Mouse (Mus musculus): ENCODE data around the gene Tmem38b.
"Not testable (repeated sequence)": the region's sequence is repeated elsewhere in the genome, so short reads cannot be mapped to it uniquely, and the experiment has no call there.

Tmem38b gene

DNA sequence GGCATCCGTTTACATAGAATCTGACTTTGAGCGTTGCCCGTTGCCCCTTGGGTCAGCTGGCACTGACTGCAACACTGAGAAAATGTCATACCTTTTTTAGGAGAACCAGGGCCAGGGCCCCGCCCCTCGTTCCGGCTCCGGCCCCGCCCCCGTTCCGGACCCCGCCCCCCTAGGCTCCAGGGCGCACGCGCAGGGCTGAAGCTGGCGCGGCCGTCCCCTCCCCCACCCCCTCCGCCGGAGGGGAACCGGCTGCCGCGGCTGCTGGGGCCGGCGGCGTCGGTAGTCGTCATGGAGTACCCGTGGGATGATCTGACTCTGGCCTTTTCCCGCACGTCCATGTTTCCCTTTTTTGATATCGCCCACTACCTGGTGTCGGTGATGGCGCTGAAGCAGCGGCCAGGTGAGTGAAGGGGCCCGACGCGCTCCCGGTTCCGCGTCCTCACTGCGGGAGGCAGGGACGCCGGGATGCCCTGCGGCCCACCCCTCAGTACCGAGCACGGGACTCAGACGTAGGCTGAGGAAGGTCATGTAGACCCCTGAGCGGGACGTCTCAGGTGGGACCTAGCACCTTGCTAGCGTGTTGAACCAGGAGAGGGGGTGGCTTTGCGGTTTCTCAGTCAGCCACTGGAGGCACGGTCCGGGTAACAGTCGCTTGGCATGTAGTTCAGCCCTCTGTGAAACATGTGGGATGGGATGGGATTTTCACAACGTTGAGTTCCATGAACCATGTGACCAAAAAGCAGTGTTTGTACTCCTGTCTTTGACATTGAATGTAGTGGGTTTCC is at the start of gene Tmem38b:
TSS of gene Tmem38b (plus strand) at position 225 of the 785 bp plus-strand sequence.
- DNase-seq (ENCODE audit: low spot score): peak; percentile 75

DNA sequence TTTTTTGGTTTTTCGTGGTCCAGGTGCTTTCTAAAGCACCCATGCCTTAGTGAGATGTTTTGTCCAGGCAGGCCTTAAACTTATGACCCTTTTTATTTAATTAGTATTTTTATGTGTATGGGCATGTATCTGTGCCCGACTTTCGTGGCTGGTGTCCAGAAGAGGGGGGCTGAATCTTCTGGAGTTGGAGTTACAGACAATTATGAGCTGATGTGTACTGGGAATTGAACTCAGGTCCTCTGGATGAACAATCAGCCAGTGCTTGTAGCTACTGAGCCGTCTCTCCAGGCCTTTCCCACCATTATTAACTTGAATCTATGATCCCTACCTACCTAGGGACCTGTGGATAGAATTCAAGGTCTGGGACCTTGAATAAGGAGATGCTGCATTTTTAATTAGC is 44.4 kb upstream of the Tmem38b start:
- DNase-seq (ENCODE audit: low spot score): no peak

DNA sequence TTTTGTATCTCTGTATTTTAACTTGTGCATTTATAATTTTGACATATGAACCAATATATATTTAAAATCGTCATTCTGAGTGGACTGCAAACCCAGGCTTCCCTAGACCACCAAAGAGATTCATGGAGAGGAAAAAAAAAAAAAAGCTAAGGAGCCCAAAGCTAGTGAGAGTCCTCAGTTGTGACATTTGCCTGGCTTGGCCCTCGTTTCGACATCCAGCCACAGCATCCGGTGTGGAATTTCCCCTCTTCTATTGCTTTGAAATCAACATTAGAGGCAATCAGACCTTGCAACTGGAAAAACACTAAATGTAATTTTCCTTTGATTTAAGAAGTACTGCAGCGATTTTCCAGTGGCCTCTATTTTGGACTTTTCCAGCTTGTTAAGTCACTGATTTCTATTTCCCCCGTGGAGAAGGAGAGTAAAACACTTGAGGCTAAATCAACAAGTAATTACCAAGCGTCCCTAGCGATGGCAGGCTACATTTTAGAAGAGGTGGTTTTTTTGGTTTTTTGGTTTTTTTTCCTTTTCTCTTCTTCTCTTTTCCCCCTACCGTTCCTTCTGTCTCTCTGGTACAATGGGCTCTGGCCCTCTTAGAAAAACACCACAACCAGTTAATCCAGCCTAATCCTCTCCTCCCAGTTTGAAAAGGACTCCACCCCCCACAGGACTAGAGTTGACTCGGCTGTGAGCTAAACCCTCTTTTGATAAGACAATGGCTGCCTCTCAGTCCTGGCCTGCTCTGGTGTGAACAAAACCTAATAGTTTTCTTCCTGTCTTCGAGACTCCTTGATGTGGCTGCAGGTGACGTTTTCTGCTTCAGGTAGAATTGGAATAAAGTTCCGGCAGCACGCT is 43.4 kb upstream of the Tmem38b start:
- DNase-seq (ENCODE audit: low spot score): no peak

DNA sequence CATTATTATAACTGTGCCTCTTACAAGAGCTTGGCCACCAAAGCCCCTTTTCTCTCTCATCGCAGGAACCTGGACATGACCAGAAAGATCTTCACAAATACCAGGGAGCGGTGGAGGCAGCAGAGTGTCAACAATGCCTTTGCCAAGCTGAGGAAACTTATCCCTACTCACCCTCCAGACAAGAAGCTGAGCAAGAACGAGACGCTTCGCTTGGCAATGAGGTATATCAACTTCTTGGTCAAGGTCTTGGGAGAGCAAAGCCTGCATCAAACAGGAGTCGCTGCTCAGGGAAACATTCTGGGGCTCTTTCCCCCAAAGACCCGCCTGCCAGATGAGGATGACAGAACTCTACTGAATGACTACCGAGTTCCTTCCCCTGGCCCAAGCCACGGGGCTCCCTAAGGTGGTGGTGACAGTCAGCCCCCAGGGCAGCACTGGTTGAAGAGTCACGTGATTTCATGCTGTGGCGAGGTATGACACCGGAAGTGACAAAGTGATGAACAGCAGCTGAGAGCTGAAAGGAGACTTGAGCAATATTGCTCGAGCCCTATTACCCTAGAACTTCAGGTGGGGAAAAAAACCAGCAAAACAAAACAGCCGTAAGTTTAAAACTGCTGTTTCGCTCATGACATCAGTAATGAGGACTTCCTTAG is 40.0 kb upstream of the Tmem38b start:
- DNase-seq (ENCODE audit: low spot score): no peak

DNA sequence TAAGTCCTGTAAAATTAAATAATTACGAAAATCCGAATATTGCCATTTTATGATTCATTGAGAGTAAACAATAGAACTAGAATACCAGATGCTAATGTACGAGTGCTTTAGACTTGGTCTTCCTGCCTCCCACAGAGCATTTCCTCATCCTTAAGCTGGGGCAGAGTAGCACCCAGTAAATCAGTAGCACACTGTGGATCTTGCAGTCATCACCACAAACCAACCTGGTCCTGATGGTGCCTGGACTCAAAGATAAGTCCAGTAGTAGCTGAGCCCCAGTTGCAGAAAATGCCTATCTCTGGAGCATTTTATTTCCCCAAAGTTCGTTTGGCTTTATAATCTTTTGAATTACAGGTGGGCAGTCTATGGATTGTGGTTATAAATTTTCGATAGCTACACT is 39.0 kb upstream of the Tmem38b start:
- no peak for DNase-seq (ENCODE audit: low spot score)

DNA sequence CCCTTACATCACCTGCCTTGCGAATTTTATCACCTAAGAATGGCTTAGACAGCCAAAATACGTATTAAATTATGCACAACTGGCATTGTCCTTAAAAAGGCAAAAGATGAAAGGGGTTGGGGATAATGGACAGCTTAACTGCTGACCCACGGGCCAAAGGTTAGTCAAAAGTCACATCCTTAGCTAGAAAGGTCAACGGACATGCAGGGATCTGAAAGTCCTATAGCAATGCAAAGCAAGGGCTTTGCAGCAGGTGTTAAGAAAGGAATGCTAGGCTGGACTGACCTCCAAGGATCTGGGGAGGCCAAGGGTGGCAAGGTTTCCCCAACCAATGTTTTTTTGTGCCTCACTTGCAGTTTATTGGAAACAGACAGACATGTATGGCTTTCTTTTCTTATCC is 36.5 kb upstream of the Tmem38b start:
- DNase-seq (ENCODE audit: low spot score): no peak

DNA sequence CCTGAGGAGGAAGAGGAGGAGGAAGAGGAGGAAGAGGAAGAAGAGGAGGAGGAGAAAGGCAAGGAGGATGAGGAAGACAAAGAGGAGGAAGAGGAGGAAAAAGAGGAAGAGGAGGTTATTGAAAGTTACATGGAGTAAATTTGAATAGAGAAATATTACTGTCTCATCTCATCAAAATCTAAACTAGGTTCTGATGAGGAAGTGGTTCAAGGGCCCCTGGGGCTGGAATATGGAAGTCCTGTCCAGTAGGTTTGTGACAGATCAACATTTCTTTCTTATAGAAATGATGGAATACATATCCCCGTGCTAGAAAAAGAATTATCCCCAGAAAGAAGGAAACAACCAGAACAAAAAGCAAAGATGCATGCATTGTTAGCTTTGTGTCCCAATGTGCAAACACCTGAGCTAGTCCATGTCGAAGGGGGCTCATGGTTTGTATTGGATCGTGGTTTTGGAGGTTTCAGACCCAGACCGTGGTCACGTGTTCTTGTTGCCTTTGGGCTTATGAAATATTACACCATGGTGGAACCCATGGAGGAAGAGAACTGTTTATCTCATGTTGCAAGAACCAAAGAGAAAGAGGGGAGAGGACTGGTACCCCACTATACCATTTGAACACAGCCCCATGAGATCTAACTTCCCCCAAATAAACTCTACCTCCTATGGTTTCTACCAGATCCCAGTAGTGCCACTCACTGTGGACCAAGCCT is 31.4 kb upstream of the Tmem38b start:
- no peak for DNase-seq (ENCODE audit: low spot score)

DNA sequence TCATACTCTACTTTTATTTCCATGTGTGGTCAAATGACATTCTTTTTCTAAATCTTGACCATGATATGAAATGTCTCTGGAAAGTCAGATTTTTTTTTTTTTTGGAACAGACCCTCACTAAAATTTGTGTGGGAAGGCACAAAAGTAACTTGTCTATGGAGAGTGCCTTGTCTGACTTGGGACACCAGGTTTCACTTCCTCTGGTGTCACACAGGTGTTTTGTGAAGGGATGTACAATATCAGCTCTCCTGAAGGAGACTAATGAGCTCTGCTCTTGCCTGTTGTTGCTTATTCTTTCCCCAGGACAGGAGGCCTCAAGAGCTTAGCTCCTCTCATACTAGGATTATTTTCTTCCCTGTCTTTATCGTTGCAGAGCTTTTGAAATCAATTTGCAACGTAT is 30.8 kb upstream of the Tmem38b start:
- no peak for DNase-seq (ENCODE audit: low spot score)

DNA sequence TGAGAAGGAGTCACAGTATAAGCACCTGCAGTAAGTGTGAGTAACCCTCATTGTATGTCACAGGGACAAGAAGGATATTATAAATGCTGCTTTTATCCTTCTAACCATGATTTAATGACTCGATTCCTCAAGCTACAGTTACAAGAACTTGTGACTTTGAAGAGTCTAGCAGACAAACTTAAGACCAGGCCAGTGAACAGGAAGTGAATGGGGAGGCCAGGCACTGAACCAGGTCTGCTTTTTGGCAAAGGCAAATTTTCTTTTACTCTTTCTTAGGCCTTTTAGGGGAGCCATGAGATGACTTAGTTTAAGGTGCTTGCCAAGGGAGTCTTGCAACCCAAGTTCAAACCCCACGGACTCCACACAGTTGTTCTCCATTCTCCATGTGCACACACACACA is 30.1 kb upstream of the Tmem38b start:
- DNase-seq (ENCODE audit: low spot score): no peak

DNA sequence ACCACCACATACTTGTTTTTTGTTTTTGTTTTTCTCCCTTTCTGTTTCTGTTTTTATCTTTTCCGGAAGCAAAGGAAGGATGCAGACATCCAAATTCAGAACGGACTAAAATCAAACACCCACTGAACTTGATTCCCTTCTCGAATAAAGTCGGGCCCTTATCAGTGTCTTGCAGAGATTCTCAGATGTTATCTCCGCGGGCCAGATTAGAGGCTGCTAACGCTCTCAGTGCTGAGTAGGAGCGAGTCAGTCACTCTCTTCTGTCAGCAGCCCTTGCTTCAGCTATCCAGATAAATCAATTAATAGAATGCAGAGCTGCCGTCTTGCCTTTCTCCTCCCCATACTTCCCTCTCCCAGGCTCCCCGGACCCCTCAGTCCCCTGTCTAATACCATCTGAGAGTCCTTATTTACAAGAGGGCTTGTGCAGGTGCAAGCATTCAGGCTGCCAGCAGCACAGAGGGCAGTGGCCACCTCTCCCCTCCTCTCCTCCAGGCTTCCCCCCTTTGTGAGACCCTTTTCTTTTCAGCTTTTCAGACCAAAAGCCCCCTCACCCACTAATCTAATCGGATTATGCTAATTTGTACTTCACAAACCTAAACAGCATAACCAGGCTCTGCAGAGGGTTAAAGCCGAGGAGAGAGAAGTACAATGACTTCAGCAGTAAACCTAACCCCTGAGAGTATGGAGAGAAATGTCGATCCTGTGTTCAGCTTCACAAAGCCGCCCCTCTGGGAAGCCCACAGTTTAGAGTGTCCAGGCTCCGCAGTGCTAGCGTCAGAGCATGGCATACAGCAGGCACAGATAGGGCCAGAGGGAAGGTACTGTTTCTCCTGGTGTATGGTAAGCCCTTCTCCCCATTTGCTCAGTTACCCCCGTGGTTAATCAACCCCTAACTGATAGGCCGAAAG is 28.7 kb upstream of the Tmem38b start:
- no peak for DNase-seq (ENCODE audit: low spot score)

DNA sequence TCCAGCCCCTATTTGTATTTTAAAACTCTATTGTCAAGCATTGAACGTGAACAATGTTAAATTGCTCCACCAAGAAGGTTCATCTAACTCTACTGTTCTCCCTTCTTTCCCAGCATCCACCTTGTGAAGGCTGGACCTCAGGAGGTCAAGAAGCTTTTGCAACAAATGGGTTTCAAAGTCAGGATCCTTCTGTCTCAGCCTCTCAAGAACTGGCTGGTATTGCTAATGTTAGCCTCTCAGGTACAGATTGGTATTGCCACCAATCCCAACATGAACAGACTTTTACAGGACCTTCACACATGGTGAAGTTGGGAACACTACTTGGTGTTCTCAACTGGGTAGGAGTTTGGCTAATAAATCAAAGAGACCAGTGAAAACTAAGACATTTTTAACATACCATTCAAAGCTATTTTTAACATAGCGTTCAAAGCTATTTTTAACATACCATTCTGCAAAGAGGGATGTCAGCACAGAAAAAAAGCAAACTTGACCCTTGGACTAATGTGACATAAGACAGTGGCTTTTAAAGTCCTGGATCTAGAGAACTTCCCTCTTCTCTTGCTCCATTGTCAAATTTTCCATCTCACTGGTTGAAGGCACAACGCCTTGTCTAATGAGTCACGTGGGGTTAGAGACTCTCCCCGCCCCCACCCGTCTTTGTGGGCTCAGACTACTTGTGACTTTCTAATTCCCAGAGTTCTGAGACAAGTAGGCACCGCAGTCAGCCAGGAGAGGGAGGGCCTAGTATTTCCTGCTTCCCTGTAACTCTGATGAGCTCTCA is 26.8 kb upstream of the Tmem38b start:
- DNase-seq (ENCODE audit: low spot score): peak; percentile 5

DNA sequence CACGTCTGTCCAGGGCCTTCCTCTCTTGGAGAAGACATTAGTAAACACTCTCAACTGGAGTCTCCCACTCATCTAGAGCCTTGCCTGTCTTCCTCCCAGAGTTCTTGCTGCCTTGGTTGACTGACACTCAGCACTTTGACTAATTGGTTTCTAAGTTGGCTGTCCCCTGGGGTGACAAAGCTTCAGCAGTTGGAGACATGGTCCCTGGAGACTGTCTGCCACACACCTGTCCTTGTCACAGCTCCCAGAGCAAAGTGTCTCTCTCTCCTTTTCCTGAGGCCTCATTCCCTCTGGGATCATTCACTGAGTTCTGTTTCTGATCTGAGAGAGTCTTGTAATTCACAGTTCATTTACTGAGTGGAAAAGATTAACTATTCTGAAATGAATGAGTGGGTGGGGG is 26.1 kb upstream of the Tmem38b start:
- DNase-seq (ENCODE audit: low spot score): no peak

DNA sequence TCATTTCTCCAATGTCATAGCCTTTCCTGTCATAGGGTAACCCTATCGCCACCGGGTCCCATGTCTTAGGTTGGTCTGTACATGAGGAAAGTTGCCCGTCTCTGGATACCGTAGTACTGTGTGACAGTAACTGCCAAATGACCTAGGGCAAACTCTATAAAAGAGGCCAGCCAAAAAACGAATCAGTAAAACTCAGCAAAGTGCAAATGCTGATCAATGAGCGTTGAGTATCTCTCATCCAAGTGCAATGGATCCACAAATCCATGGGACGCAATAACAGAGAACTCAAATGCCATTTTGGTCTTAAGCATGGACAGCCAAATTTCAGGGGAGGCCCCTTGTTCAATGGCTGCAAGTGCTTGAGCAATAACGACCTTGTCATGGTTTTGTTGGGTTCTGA is 22.2 kb upstream of the Tmem38b start:
- not testable (repeated sequence) for DNase-seq (ENCODE audit: low spot score)

DNA sequence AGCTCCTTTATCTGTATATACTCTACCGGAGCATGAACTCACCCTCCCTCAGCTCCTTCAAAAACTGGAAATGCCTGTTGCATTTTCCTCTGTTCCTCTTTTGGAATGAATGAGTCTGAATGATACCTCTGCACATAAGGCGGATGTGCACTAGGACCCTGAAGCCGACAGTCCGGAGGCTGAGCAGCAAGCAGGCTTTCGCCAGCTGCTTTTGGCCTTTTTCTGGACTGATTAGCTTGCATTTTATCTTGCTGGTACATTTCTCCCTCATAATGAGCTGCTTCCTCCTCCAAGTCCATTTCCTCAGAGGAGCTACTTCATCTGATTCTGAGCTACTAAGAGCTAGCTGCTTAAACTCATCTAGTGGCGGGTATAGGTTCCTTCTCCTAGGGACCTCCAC is 19.4 kb upstream of the Tmem38b start:
- DNase-seq (ENCODE audit: low spot score): not testable (repeated sequence)

DNA sequence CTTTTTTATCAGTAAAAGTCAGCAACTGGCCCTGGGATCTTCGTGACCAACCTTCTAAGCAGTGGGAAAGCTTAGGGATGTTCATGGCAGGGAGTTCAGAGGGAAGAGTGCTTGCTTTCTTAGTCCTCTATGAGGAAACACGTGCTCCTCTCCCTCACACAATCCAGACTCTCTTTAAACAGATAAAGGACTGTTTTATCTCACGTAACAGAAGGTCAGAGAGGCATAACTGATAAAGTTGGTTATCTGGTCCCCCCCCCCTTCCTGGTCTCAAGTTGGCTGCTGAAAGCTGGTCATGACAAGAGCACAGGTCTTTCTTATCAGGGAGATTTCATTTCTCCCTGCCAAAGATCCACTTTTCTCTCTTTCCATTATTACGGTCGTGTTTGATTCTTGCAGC is 7.5 kb upstream of the Tmem38b start:
- DNase-seq (ENCODE audit: low spot score): no peak

DNA sequence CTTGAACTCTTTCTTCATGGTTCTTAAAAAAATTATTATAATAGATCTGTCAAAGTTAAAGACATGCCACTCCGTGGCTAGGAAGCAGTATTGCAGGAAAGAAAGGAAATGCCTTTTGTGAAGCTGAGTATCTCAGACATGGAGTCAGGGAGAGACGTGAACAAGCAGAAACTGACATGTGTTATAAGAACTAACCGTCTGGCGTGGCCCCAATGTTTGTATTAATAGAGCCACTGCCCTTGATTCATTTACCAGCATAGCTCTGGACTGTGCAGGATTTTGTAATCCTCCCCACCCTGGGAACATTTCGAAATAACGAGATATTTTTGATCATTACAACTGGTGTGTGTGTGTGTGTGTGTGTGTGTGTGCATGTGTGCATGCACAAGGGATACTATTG is 2.1 kb upstream of the Tmem38b start:
- peak; percentile 79 for DNase-seq (ENCODE audit: low spot score)

DNA sequence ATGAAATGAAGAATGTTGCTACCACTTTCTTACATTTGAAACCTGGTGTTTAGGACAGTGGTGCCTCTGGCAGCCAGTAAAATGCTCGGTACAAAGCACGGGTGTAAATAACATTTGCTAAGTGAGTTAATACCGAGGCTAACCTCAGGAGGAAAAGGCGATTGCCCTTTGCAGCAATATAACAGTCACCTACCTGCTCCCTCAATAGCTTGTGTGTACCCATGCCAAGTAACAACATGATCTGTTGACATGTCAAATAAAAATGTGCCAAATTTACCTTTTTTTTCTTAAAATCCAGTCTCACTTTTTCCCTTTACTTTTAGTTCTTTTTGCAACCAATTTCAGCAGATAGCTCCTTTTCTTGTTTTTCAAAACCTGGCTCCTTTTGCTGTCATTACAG is 1.0 kb upstream of the Tmem38b start:
- DNase-seq (ENCODE audit: low spot score): no peak

DNA sequence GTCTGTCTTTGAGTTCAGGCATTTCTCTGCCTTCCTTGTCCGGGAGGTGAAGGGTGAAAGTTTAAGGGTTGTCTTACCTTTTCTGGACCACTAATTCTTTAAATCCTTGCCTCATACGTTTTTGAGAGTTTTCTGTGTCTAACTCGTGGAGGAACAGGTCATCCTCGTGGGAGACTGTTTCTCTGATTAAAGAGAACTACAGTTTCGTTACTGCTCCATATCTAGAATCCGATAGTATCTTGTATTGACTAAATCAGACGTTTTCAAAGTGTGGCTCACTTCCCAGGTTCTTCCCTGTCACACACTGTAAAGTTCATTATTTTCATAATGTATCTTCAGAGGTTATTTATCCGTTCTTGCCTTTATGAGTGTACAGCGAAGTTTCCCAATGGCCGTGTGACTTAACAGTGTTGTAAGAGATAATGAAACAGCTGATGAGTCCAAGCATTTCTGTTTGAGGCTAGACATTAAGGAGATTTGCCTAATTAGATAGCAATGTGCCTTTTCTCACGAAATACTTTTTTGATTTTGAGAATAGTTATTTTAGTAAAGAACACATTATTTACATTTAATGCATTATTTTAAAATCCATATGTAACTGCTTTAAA is 900 bp downstream of the Tmem38b start:
- DNase-seq (ENCODE audit: low spot score): peak; percentile 16

DNA sequence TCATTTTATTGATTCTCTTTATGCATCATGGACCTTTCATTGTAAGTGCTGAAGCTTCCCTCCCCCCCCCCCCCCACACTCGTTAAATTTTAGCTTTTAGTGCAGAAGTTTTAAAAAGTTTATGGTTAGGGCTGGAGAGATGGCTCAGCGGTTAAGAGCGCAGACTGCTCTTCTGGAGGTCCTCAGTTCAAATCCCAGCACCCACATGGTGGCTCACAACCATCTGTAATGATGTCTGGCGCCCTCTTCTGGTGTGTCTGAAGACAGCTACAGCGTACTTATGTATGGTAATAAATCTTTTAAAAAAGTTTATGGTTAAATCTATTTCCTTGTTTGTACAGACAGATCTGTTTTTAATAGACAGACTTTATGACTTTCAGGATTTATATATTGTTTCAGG is 2.0 kb downstream of the Tmem38b start:
- DNase-seq (ENCODE audit: low spot score): no peak

DNA sequence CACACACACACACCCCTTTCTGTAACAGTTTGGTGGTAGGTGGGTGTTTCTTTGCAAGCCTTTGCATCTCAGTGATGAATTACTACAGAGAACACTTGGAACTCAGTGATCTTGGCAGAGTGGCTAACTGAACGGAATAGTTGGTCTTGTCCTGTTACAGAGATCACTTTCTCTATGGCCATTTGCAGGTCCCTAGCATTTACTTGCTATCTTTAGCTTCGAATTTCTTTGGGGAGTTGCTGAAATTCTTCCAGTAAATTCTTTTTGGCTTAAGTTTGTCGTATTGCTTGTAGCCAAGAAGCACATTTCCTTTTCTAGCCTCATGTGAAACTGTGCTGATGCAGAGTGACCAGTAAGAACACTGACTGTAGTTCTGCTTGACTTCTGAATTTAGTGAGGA is 3.1 kb downstream of the Tmem38b start:
- DNase-seq (ENCODE audit: low spot score): peak; percentile 31

Data from adipocyte (in vitro differentiated cells).